Mouse (Mus musculus) liver, embryonic 16.5 days (tissue): ENCODE measurements around the gene Zfp446. TPM values are rescaled to one million over a fixed set of nuclear protein-coding genes. Genes with fewer than 3 reads are reported as not detected.
A peak's percentile ranks its signal among the peaks of the same experiment; 100 is the strongest.

Experiments
- ATAC-seq: fragments of 200-750 bp; cut with Nextera tagmentation; 2 replicates; pipeline ENCODE4 v1.8.0; 2017; ENCODE audit warnings: low read depth, mild to moderate bottlenecking, moderate number of reproducible peaks, moderate library complexity
- H3K27ac ChIP-seq: fragments of 300-500 bp; sonication (generic); 2 replicates; pipeline ENCODE4 v1.5.1; 2014; ENCODE audit warnings: mild to moderate bottlenecking, low read length
- H3K27me3 ChIP-seq: fragments of 300-500 bp; sonication (generic); 2 replicates; pipeline ENCODE4 v1.6.1; 2014; ENCODE audit warnings: low read depth, low read length, mixed read lengths; ENCODE audit not compliant: control insufficient read depth, insufficient read depth
- H3K36me3 ChIP-seq: fragments of 300-500 bp; sonication (generic); 2 replicates; pipeline ENCODE4 v1.6.1; 2014; ENCODE audit warnings: mild to moderate bottlenecking; ENCODE audit not compliant: control insufficient read depth, insufficient read depth
- H3K4me1 ChIP-seq: fragments of 300-500 bp; sonication (generic); 2 replicates; pipeline ENCODE4 v1.6.1; 2014; ENCODE audit warnings: low read depth, low read length, mixed read lengths; ENCODE audit not compliant: control insufficient read depth
- H3K4me2 ChIP-seq: fragments of 300-500 bp; sonication (generic); 2 replicates; pipeline ENCODE4 v1.6.1; 2014; ENCODE audit warnings: low read depth, low read length, mixed read lengths
- H3K4me3 ChIP-seq: fragments of 300-500 bp; sonication (generic); 2 replicates; pipeline ENCODE4 v1.5.1; 2014; ENCODE audit warnings: low read depth, mild to moderate bottlenecking, low read length
- H3K9ac ChIP-seq: fragments of 300-500 bp; sonication (generic); 2 replicates; pipeline ENCODE4 v1.6.1; 2014; ENCODE audit warnings: low read depth, low read length
- H3K9me3 ChIP-seq: fragments of 300-500 bp; sonication (generic); replicated peaks from 2 replicates; pipeline ENCODE4 v1.6.1; 2016; ENCODE audit warnings: low read length; ENCODE audit not compliant: control insufficient read depth
- WGBS: fragments of 180-500 bp; shearing (Covaris S2); extraction: QIAGEN DNeasy Blood & Tissue Kit; methylation state at CpG from one replicate; pipeline ENCODE4 v1.1.7; 2014; ENCODE audit not compliant: insufficient replicate concordance; 5-methylcytosine and 5-hydroxymethylcytosine counted together
- polyA plus RNA-seq: library from polyadenylated mRNA; unstranded; fragments of >200 nt; fragmentation: Nextera tagmentation; extraction: Ambion mirVana; gene quantifications from 2 replicates; pipeline ENCODE4 v1.2.1, GENCODE M21; 2015

Gene Zfp446
- polyA plus RNA-seq, 1 experiment from 2014 or later: 2.9 TPM

DNA sequence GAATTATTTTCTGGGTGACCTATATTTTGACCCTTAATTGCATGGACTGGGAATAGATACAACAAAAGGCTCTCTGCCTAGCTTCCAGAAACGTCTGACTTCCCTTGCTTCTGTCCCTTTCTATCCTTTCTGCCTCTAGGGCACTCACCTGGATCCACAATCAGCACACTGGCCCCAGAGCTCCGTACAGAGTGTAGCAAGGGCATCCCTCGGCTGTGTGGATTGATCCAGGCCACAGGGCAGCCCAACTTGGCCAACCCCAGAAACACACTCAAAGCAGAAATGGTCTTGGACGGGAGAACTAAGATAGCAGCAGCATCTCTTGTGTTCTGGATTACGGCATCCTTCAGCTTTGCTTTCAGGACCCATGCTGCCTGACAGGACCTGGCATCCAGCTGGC lies 19.6 kb downstream of the Zfp446 start:
- no peaks in the 10 kb centered on the region for H3K27me3 ChIP-seq
- WGBS: 49% methylated on average over 5 of the region's 5 CpGs
- peak overlapping the region; percentile 58; the same call in 1 of the 2 replicates for H3K27ac ChIP-seq
- H3K36me3 ChIP-seq: no peaks in the 10 kb centered on the region
- no peak for ATAC-seq
- H3K4me2 ChIP-seq: peak overlapping the region; percentile 19
- peak overlapping the region; percentile 6; the same call in 1 of the 2 replicates for H3K9ac ChIP-seq
- H3K4me1 ChIP-seq: peaks cover 4% of the 10 kb centered on the region; the same call in 1 of the 2 replicates
- H3K9me3 ChIP-seq: no peaks in the 10 kb centered on the region
- H3K4me3 ChIP-seq: no peak overlapping the region

DNA sequence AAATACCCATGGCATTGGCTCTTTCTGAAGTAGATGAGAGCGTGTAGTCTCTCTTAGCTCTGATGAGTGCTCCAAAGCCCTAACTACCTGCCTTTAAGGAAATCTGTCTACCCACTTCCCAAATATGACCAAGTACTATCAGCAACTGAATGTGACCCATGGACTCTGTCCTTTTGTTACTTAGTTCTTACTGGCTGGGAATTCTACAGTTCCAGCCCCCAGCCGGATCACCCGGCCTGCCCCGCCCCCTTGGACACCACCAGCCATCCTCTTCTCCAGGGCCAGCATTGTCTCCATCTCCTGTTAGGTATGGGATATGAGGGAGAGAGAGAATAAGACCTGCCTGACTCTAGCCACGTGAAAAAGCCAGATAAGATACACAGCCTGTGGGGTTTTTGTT lies 20.4 kb downstream of the Zfp446 start, which contains the start of gene Slc27a5:
TSS of gene Slc27a5 (minus strand) at position 140 of the 400 bp plus-strand sequence.
- Histone ChIP-seq H3K27ac (peak within 1 kb of the TSS; percentile 58), H3K9ac (peak within 1 kb of the TSS; percentile 6; the same call in 1 of the 2 replicates), H3K4me1 (peaks cover 4% of the 10 kb centered on the region; the same call in 1 of the 2 replicates), H3K4me3 (no peak within 1 kb of the TSS), H3K9me3 (no peaks in the 10 kb centered on the region), H3K4me2 (peak within 1 kb of the TSS; percentile 19), H3K36me3 (no peaks in the 10 kb centered on the region), H3K27me3 (no peaks in the 10 kb centered on the region)
- ATAC-seq: peak; percentile 74
- 48% methylated on average over 5 of the region's 5 CpGs for WGBS

DNA sequence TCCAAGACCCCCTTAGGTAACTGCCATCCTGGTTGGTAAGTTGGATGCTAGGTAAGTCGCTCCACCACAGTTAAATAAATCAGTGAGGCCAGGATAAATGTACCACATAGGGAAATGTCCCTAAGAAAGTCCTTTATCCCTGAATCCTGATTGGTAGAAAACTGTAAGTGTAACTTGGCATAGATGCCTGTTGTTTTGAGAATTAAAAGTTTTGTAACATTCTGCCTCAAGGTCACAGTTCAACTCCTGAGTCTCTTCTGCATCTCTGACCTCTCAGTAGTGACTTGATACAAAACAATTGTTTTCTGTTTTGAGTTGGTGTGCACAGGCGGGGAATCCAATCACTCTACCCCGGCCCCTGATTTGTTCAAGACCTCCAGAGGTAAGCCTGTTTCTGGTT lies 21.2 kb downstream of the Zfp446 start, which contains the start of gene Trim28:
TSS of gene Trim28 (plus strand) at position 264 of the 400 bp plus-strand sequence.
- Histone ChIP-seq H3K27me3 (no peaks in the 10 kb centered on the region), H3K4me3 (no peak within 1 kb of the TSS), H3K4me1 (peaks cover 4% of the 10 kb centered on the region; the same call in 1 of the 2 replicates), H3K4me2 (peak within 1 kb of the TSS; percentile 19; the same call in 1 of the 2 replicates), H3K9ac (no peak within 1 kb of the TSS), H3K9me3 (no peaks in the 10 kb centered on the region), H3K36me3 (no peaks in the 10 kb centered on the region), H3K27ac (peak within 1 kb of the TSS; percentile 58)
- 63% methylated on average over 3 of the region's 3 CpGs for WGBS
- no peak for ATAC-seq

DNA sequence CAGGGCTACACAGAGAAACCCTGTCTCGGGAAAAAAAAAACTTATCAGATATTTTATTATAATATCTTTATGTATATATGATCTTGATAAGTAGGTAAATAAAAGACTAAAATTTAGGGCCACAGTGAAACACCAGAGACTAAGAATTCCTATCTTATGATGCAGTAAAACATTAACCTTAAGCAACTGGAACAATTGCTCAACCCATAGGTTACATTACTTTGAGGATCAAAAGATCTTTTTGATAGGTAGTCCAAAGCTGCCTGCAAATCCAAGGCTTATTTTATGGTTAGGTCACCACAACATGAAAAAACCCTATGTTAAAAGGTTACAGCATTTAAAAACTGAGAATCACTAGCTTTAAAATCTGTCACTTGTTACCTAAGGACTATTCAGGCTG lies 23.9 kb downstream of the Zfp446 start:
- H3K27me3 ChIP-seq: no peaks in the 10 kb centered on the region
- peaks cover 7% of the 10 kb centered on the region for H3K36me3 ChIP-seq
- no peaks in the 10 kb centered on the region for H3K4me1 ChIP-seq
- H3K9ac ChIP-seq: no peak overlapping the region
- H3K4me3 ChIP-seq: no peak overlapping the region
- peak; percentile 32; the same call in 1 of the 2 replicates for ATAC-seq
- no peak overlapping the region for H3K4me2 ChIP-seq
- H3K27ac ChIP-seq: no peak overlapping the region
- WGBS: 40% methylated on average over 1 of the region's 1 CpGs
- H3K9me3 ChIP-seq: no peaks in the 10 kb centered on the region

DNA sequence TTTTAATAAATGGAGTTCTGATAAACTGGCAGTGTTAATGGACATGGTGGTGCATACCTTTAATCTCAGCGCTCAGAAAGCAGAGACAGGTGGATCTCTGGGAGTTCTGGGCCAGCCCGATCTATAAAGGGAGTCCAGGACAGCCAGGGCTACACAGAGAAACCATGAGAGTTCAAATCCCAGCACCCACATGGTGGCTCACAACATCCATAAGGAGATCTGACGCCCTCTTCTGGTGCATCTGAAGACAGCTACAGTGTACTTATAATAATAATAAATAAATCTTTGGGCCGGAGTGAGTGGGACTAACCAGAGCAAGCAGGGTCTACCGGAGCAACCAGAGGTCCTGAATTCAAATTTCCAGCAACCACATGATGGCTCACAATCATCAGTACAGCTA lies 25.7 kb downstream of the Zfp446 start:
- H3K9me3 ChIP-seq: no peaks in the 10 kb centered on the region
- 69% methylated on average over 5 of the region's 5 CpGs for WGBS
- H3K4me3 ChIP-seq: no peak overlapping the region
- H3K27me3 ChIP-seq: no peaks in the 10 kb centered on the region
- ATAC-seq: no peak
- H3K27ac ChIP-seq: no peak overlapping the region
- H3K9ac ChIP-seq: no peak overlapping the region
- peaks cover 20% of the 10 kb centered on the region for H3K36me3 ChIP-seq
- H3K4me1 ChIP-seq: no peaks in the 10 kb centered on the region
- H3K4me2 ChIP-seq: no peak overlapping the region

DNA sequence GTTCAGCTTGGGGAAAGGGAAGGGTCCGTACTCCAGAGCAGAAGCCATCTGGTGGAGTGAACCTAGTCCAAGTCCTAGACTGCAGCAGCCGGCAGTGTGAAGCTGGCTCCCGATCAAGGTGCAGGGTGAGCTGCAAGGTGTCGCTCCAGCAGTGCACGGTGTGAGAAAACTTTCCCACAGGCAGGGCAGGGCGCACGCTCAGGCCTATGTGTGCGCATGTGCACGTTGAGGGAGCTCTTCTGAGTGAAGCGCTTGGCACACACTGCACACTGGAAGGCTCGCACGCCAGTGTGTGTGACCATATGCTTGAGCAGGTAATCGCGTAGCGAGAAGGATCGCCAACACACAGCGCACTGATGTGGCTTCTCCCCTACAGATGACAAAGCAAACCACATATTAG lies 28.4 kb downstream of the Zfp446 start:
- H3K9me3 ChIP-seq: no peaks in the 10 kb centered on the region
- no peak overlapping the region for H3K27ac ChIP-seq
- H3K9ac ChIP-seq: no peak overlapping the region
- 89% methylated on average over 17 of the region's 17 CpGs for WGBS
- no peaks in the 10 kb centered on the region for H3K27me3 ChIP-seq
- H3K36me3 ChIP-seq: peaks cover 20% of the 10 kb centered on the region
- H3K4me1 ChIP-seq: peaks cover 11% of the 10 kb centered on the region
- no peak overlapping the region for H3K4me3 ChIP-seq
- no peak overlapping the region for H3K4me2 ChIP-seq
- ATAC-seq: no peak

DNA sequence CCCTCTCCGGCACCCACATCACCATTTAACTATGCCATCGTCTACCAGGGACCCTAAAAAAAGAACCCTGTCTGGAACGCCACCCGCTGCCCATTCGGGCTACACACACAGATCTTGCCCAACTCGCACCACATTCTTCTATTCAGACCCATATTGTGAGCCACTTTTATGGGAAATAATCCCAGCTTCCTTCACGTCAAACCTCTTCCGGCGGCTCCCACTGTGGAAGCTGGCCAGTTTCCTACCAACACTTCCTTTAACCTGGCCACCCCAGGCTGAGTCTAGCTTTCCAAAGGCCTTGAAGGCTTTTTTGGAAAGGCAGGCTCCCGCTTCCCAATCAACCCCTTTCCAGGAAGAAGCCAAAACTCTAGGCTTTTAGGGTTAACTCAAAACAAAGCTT lies 28.9 kb downstream of the Zfp446 start:
- H3K4me2 ChIP-seq: no peak overlapping the region
- no peak overlapping the region for H3K9ac ChIP-seq
- H3K4me1 ChIP-seq: peaks cover 11% of the 10 kb centered on the region
- H3K36me3 ChIP-seq: peaks cover 20% of the 10 kb centered on the region
- H3K4me3 ChIP-seq: no peak overlapping the region
- WGBS: 86% methylated on average over 10 of the region's 10 CpGs
- no peaks in the 10 kb centered on the region for H3K9me3 ChIP-seq
- ATAC-seq: no peak
- H3K27me3 ChIP-seq: no peaks in the 10 kb centered on the region
- no peak overlapping the region for H3K27ac ChIP-seq

DNA sequence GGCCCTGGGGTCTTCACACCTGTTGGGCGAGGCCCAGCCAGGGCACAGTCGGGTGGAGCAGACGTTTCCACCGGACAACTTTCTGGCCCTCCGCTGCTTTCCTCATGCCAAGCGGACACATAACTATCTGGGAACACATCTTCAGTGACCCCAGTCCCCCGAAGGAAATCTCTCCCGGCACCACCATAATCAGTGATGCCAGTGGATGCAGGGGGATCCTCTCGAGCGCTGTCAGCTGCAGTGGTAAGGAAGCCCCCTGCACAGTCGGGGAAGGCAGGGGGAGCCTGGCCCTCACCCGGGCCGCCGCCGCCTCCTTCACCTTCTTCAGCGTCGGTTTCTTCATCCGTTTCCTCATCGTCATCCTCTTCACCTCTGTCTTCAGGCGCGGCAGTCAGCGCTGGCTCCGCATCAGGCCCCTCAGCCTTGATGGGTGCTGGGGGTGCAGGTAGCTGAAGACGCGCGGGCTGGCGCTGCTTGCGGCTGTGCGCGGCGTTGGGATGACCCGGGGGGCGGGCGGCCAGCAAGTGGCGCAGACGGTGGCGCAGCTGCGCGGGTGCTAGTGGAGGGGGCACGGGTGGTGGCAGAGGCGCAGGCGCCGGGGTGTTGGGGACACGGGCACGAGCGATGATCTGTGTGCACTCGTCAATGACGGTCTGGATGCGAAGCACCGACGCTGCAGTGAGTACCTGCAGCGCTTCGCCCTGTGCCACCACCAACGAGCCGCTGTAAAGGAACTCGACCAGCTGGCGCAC lies 29.9 kb downstream of the Zfp446 start:
- Histone ChIP-seq H3K4me3 (no peak overlapping the region), H3K9me3 (no peaks in the 10 kb centered on the region), H3K4me1 (peaks cover 11% of the 10 kb centered on the region), H3K36me3 (peaks cover 20% of the 10 kb centered on the region), H3K27me3 (no peaks in the 10 kb centered on the region), H3K27ac (no peak overlapping the region), H3K4me2 (no peak overlapping the region), H3K9ac (no peak overlapping the region)
- 79% methylated on average over 57 of the region's 57 CpGs for WGBS
- no peak for ATAC-seq
